Mouse (Mus musculus): ENCODE data around the gene Ptpn22. TPM values are rescaled to one million over a fixed set of nuclear protein-coding genes. Genes with fewer than 3 reads are reported as not detected.

Ptpn22 gene
- polyA plus RNA-seq, 1 experiment from 2014 or later = 0.99 TPM

GRCm38 (mm10) chr3:103850644-103851363, 8.8 kb upstream of the Ptpn22 start:
- no peak overlapping the region for H3K4me2 ChIP-seq (ENCODE audit: low read length)
- H3K27ac ChIP-seq (replicated peaks in 1 of 2; ENCODE audit: control insufficient read depth in 1 of 2, insufficient read depth in 1 of 2, low read depth in 2 of 2, low read length in 2 of 2) = no peak overlapping the region
- no peaks in the 10 kb centered on the region for H3K9me3 ChIP-seq (ENCODE audit: control insufficient read depth, low read length)
- WGBS = 61% methylated on average over 9 of the region's 9 CpGs
- H3K36me3 ChIP-seq (ENCODE audit: control insufficient read depth, insufficient read depth, low read length) = no peaks in the 10 kb centered on the region
- H3K4me1 ChIP-seq (ENCODE audit: control insufficient read depth in 2 of 2, insufficient read depth in 2 of 2, low read length in 2 of 2) = no peaks in the 10 kb centered on the region
- H3K4me3 ChIP-seq (ENCODE audit: control insufficient read depth in 1 of 2, insufficient read depth in 1 of 2, low read depth in 1 of 2, low read length in 2 of 2) = no peak overlapping the region
- no peak overlapping the region for H3K9ac ChIP-seq (ENCODE audit: low read length)
- ATAC-seq (ENCODE audit: insufficient number of reproducible peaks, insufficient read depth, low FRiP score, low read depth) = no peak
- no peaks in the 10 kb centered on the region for H3K27me3 ChIP-seq (ENCODE audit: control insufficient read depth, insufficient read depth, low read length)

GRCm38 (mm10) chr3:103851481-103851880, 8.1 kb upstream of the Ptpn22 start:
- Histone ChIP-seq H3K4me1 (ENCODE audit: control insufficient read depth in 2 of 2, insufficient read depth in 2 of 2, low read length in 2 of 2) (no peaks in the 10 kb centered on the region), H3K36me3 (ENCODE audit: control insufficient read depth, insufficient read depth, low read length) (no peaks in the 10 kb centered on the region), H3K4me2 (ENCODE audit: low read length) (no peak overlapping the region), H3K27me3 (ENCODE audit: control insufficient read depth, insufficient read depth, low read length) (no peaks in the 10 kb centered on the region), H3K9me3 (ENCODE audit: control insufficient read depth, low read length) (no peaks in the 10 kb centered on the region), H3K9ac (ENCODE audit: low read length) (no peak overlapping the region), H3K27ac (replicated peaks in 1 of 2; ENCODE audit: control insufficient read depth in 1 of 2, insufficient read depth in 1 of 2, low read depth in 2 of 2, low read length in 2 of 2) (no peak overlapping the region), H3K4me3 (ENCODE audit: control insufficient read depth in 1 of 2, insufficient read depth in 1 of 2, low read depth in 1 of 2, low read length in 2 of 2) (no peak overlapping the region)
- ATAC-seq (ENCODE audit: insufficient number of reproducible peaks, insufficient read depth, low FRiP score, low read depth) = no peak
- WGBS = 90% methylated on average over 6 of the region's 6 CpGs

GRCm38 (mm10) chr3:103851882-103852281, 7.7 kb upstream of the Ptpn22 start:
- Histone ChIP-seq H3K36me3 (ENCODE audit: control insufficient read depth, insufficient read depth, low read length) (no peaks in the 10 kb centered on the region), H3K4me2 (ENCODE audit: low read length) (no peak overlapping the region), H3K9me3 (ENCODE audit: control insufficient read depth, low read length) (no peaks in the 10 kb centered on the region), H3K4me1 (ENCODE audit: control insufficient read depth in 2 of 2, insufficient read depth in 2 of 2, low read length in 2 of 2) (no peaks in the 10 kb centered on the region), H3K27ac (replicated peaks in 1 of 2; ENCODE audit: control insufficient read depth in 1 of 2, insufficient read depth in 1 of 2, low read depth in 2 of 2, low read length in 2 of 2) (no peak overlapping the region), H3K9ac (ENCODE audit: low read length) (no peak overlapping the region), H3K27me3 (ENCODE audit: control insufficient read depth, insufficient read depth, low read length) (no peaks in the 10 kb centered on the region), H3K4me3 (ENCODE audit: control insufficient read depth in 1 of 2, insufficient read depth in 1 of 2, low read depth in 1 of 2, low read length in 2 of 2) (no peak overlapping the region)
- no peak for ATAC-seq (ENCODE audit: insufficient number of reproducible peaks, insufficient read depth, low FRiP score, low read depth)
- WGBS = 80% methylated on average over 8 of the region's 8 CpGs

GRCm38 (mm10) chr3:103852565-103853299, 6.9 kb upstream of the Ptpn22 start:
- Histone ChIP-seq H3K27ac (replicated peaks in 1 of 2; ENCODE audit: control insufficient read depth in 1 of 2, insufficient read depth in 1 of 2, low read depth in 2 of 2, low read length in 2 of 2) (no peak overlapping the region), H3K4me1 (ENCODE audit: control insufficient read depth in 2 of 2, insufficient read depth in 2 of 2, low read length in 2 of 2) (no peaks in the 10 kb centered on the region), H3K36me3 (ENCODE audit: control insufficient read depth, insufficient read depth, low read length) (no peaks in the 10 kb centered on the region), H3K4me2 (ENCODE audit: low read length) (no peak overlapping the region), H3K9me3 (ENCODE audit: control insufficient read depth, low read length) (no peaks in the 10 kb centered on the region), H3K27me3 (ENCODE audit: control insufficient read depth, insufficient read depth, low read length) (no peaks in the 10 kb centered on the region), H3K9ac (ENCODE audit: low read length) (no peak overlapping the region), H3K4me3 (ENCODE audit: control insufficient read depth in 1 of 2, insufficient read depth in 1 of 2, low read depth in 1 of 2, low read length in 2 of 2) (no peak overlapping the region)
- 68% methylated on average over 3 of the region's 3 CpGs for WGBS
- no peak for ATAC-seq (ENCODE audit: insufficient number of reproducible peaks, insufficient read depth, low FRiP score, low read depth)

GRCm38 (mm10) chr3:103853804-103854203, 5.8 kb upstream of the Ptpn22 start:
- Histone ChIP-seq H3K4me1 (ENCODE audit: control insufficient read depth in 2 of 2, insufficient read depth in 2 of 2, low read length in 2 of 2) (no peaks in the 10 kb centered on the region), H3K27me3 (ENCODE audit: control insufficient read depth, insufficient read depth, low read length) (no peaks in the 10 kb centered on the region), H3K4me3 (ENCODE audit: control insufficient read depth in 1 of 2, insufficient read depth in 1 of 2, low read depth in 1 of 2, low read length in 2 of 2) (no peak overlapping the region), H3K36me3 (ENCODE audit: control insufficient read depth, insufficient read depth, low read length) (no peaks in the 10 kb centered on the region), H3K27ac (replicated peaks in 1 of 2; ENCODE audit: control insufficient read depth in 1 of 2, insufficient read depth in 1 of 2, low read depth in 2 of 2, low read length in 2 of 2) (no peak overlapping the region), H3K9ac (ENCODE audit: low read length) (no peak overlapping the region), H3K9me3 (ENCODE audit: control insufficient read depth, low read length) (no peaks in the 10 kb centered on the region), H3K4me2 (ENCODE audit: low read length) (no peak overlapping the region)
- ATAC-seq (ENCODE audit: insufficient number of reproducible peaks, insufficient read depth, low FRiP score, low read depth) = no peak
- 57% methylated on average over 8 of the region's 8 CpGs for WGBS

GRCm38 (mm10) chr3:103857036-103857805, 2.4 kb upstream of the Ptpn22 start:
- H3K27ac ChIP-seq (replicated peaks in 1 of 2; ENCODE audit: control insufficient read depth in 1 of 2, insufficient read depth in 1 of 2, low read depth in 2 of 2, low read length in 2 of 2) = no peak overlapping the region
- H3K9me3 ChIP-seq (ENCODE audit: control insufficient read depth, low read length) = no peaks in the 10 kb centered on the region
- no peak overlapping the region for H3K9ac ChIP-seq (ENCODE audit: low read length)
- no peaks in the 10 kb centered on the region for H3K36me3 ChIP-seq (ENCODE audit: control insufficient read depth, insufficient read depth, low read length)
- H3K4me2 ChIP-seq (ENCODE audit: low read length) = no peak overlapping the region
- no peak for ATAC-seq (ENCODE audit: insufficient number of reproducible peaks, insufficient read depth, low FRiP score, low read depth)
- H3K4me3 ChIP-seq (ENCODE audit: control insufficient read depth in 1 of 2, insufficient read depth in 1 of 2, low read depth in 1 of 2, low read length in 2 of 2) = no peak overlapping the region
- peaks cover 6 to 8% of the 10 kb centered on the region in 2 experiments; a peak in 2 of 4 replicates for H3K4me1 ChIP-seq (ENCODE audit: control insufficient read depth in 2 of 2, insufficient read depth in 2 of 2, low read length in 2 of 2)
- H3K27me3 ChIP-seq (ENCODE audit: control insufficient read depth, insufficient read depth, low read length) = no peaks in the 10 kb centered on the region
- 83% methylated on average over 7 of the region's 7 CpGs for WGBS

- Histone ChIP-seq H3K27me3 (ENCODE audit: control insufficient read depth, insufficient read depth, low read length) (no peaks in the 10 kb centered on the region), H3K9me3 (ENCODE audit: control insufficient read depth, low read length) (no peaks in the 10 kb centered on the region), H3K4me1 (ENCODE audit: control insufficient read depth in 2 of 2, insufficient read depth in 2 of 2, low read length in 2 of 2) (peaks cover 6 to 8% of the 10 kb centered on the region in 2 experiments; a peak in 2 of 4 replicates), H3K4me2 (ENCODE audit: low read length) (no peak overlapping the region), H3K4me3 (ENCODE audit: control insufficient read depth in 1 of 2, insufficient read depth in 1 of 2, low read depth in 1 of 2, low read length in 2 of 2) (no peak overlapping the region), H3K27ac (replicated peaks in 1 of 2; ENCODE audit: control insufficient read depth in 1 of 2, insufficient read depth in 1 of 2, low read depth in 2 of 2, low read length in 2 of 2) (no peak overlapping the region), H3K36me3 (ENCODE audit: control insufficient read depth, insufficient read depth, low read length) (no peaks in the 10 kb centered on the region), H3K9ac (ENCODE audit: low read length) (no peak overlapping the region)
- WGBS = 84% methylated on average over 6 of the region's 6 CpGs
- no peak for ATAC-seq (ENCODE audit: insufficient number of reproducible peaks, insufficient read depth, low FRiP score, low read depth)
These were observed 1.5 kb upstream of the Ptpn22 start for GRCm38 (mm10) chr3:103857977-103858563.

All from heart, embryonic 14.5 days (tissue).